Mouse (Mus musculus) lung, embryonic 15.5 days (tissue): ENCODE measurements around the gene Trip10. TPM values are rescaled to one million over a fixed set of nuclear protein-coding genes. Genes with fewer than 3 reads are reported as not detected.

Experiments
- ATAC-seq: fragments of 200-750 bp; cut with Nextera tagmentation; 2 replicates; pipeline ENCODE4 v1.8.0; 2017; ENCODE audit warnings: moderate number of reproducible peaks, borderline replicate concordance; ENCODE audit not compliant: low FRiP score, low TSS enrichment; ENCODE audit errors: extremely low read depth
- H3K27ac ChIP-seq: fragments of 300-500 bp; sonication (generic); 2 replicates; pipeline ENCODE4 v1.5.1; 2015; ENCODE audit warnings: moderate library complexity, mild to moderate bottlenecking, inconsistent platforms
- H3K27me3 ChIP-seq: fragments of 300-500 bp; sonication (generic); 2 replicates; pipeline ENCODE4 v1.6.1; 2015; ENCODE audit warnings: inconsistent platforms
- H3K36me3 ChIP-seq: fragments of 300-500 bp; sonication (generic); 2 replicates; pipeline ENCODE4 v1.6.1; 2015; ENCODE audit warnings: inconsistent platforms
- H3K4me1 ChIP-seq: fragments of 300-500 bp; sonication (generic); 2 replicates; pipeline ENCODE4 v1.6.1; 2015; ENCODE audit warnings: inconsistent platforms
- H3K4me2 ChIP-seq: fragments of 300-500 bp; sonication (generic); 2 replicates; pipeline ENCODE4 v1.6.1; 2015; ENCODE audit warnings: inconsistent platforms, mild to moderate bottlenecking, moderate library complexity
- H3K4me3 ChIP-seq: fragments of 300-500 bp; sonication (generic); 2 replicates; pipeline ENCODE4 v1.5.1; 2015; ENCODE audit warnings: mild to moderate bottlenecking, inconsistent platforms
- H3K9ac ChIP-seq: fragments of 300-500 bp; sonication (generic); 2 replicates; pipeline ENCODE4 v1.6.1; 2015; ENCODE audit warnings: inconsistent platforms
- H3K9me3 ChIP-seq: fragments of 300-500 bp; sonication (generic); 2 replicates; pipeline ENCODE4 v1.6.1; 2016; ENCODE audit warnings: inconsistent platforms
- WGBS: fragments of 180-500 bp; shearing (Covaris S2); methylation state at CpG from one replicate; pipeline ENCODE4 v1.1.7; 2015; 5-methylcytosine and 5-hydroxymethylcytosine counted together
- polyA plus RNA-seq: library from polyadenylated mRNA; unstranded; fragments of >200 nt; fragmentation: Nextera tagmentation; extraction: Ambion mirVana; gene quantifications from 2 replicates; pipeline ENCODE4 v1.2.1, GENCODE M21; 2015

The Trip10 gene
- 49.0 TPM in 2 replicates for polyA plus RNA-seq

- peaks cover 16% of the 10 kb centered on the region for H3K36me3 ChIP-seq
- peak within 1 kb of the TSS; percentile 86 for H3K4me2 ChIP-seq
- H3K27me3 ChIP-seq = no peaks in the 10 kb centered on the region
- H3K4me3 ChIP-seq = peak within 1 kb of the TSS; percentile 87
- H3K4me1 ChIP-seq = peaks cover 35% of the 10 kb centered on the region
- ATAC-seq = peak; percentile 50
- WGBS = under 1% methylated on average over 51 of the region's 52 CpGs
- H3K27ac ChIP-seq = peak within 1 kb of the TSS; percentile 95
- H3K9me3 ChIP-seq = no peaks in the 10 kb centered on the region
- peak within 1 kb of the TSS; percentile 79 for H3K9ac ChIP-seq
Measured at GRCm38 (mm10) chr17:57249186-57250181, at the start of gene Trip10. Gene Trip10 (plus strand): TSS chr17:57249455.

- Histone ChIP-seq H3K27ac (no peak overlapping the region), H3K4me2 (no peak overlapping the region), H3K9me3 (no peaks in the 10 kb centered on the region), H3K9ac (no peak overlapping the region), H3K4me3 (no peak overlapping the region), H3K36me3 (no peaks in the 10 kb centered on the region), H3K4me1 (no peaks in the 10 kb centered on the region), H3K27me3 (no peaks in the 10 kb centered on the region)
- no peak for ATAC-seq
- WGBS = 69% methylated on average over 10 of the region's 10 CpGs
Measured at GRCm38 (mm10) chr17:57201841-57202724, 47.2 kb upstream of the Trip10 start.

GRCm38 (mm10) chr17:57207938-57208337, 41.3 kb upstream of the Trip10 start:
- ATAC-seq = no peak
- H3K4me1 ChIP-seq = no peaks in the 10 kb centered on the region
- H3K9me3 ChIP-seq = no peaks in the 10 kb centered on the region
- no peaks in the 10 kb centered on the region for H3K27me3 ChIP-seq
- WGBS = 65% methylated on average over 3 of the region's 3 CpGs
- no peak overlapping the region for H3K27ac ChIP-seq
- H3K4me2 ChIP-seq = no peak overlapping the region
- no peaks in the 10 kb centered on the region for H3K36me3 ChIP-seq
- H3K4me3 ChIP-seq = no peak overlapping the region
- H3K9ac ChIP-seq = no peak overlapping the region

GRCm38 (mm10) chr17:57209330-57209729, 39.9 kb upstream of the Trip10 start:
- Histone ChIP-seq H3K4me3 (no peak overlapping the region), H3K4me1 (no peaks in the 10 kb centered on the region), H3K4me2 (no peak overlapping the region), H3K27ac (no peak overlapping the region), H3K9ac (no peak overlapping the region), H3K9me3 (no peaks in the 10 kb centered on the region), H3K36me3 (no peaks in the 10 kb centered on the region), H3K27me3 (no peaks in the 10 kb centered on the region)
- WGBS = 75% methylated on average over 4 of the region's 4 CpGs
- no peak for ATAC-seq

- Histone ChIP-seq H3K4me3 (no peak overlapping the region), H3K36me3 (no peaks in the 10 kb centered on the region), H3K4me1 (no peaks in the 10 kb centered on the region), H3K27ac (no peak overlapping the region), H3K4me2 (no peak overlapping the region), H3K9ac (no peak overlapping the region), H3K9me3 (no peaks in the 10 kb centered on the region), H3K27me3 (no peaks in the 10 kb centered on the region)
- 66% methylated on average over 9 of the region's 9 CpGs for WGBS
- no peak for ATAC-seq
Measured at GRCm38 (mm10) chr17:57211501-57211900, 37.8 kb upstream of the Trip10 start.

GRCm38 (mm10) chr17:57214676-57215387, 34.4 kb upstream of the Trip10 start:
- no peak for ATAC-seq
- Histone ChIP-seq H3K9me3 (no peaks in the 10 kb centered on the region), H3K4me2 (no peak overlapping the region), H3K4me1 (no peaks in the 10 kb centered on the region), H3K27me3 (no peaks in the 10 kb centered on the region), H3K4me3 (no peak overlapping the region), H3K27ac (no peak overlapping the region), H3K9ac (no peak overlapping the region), H3K36me3 (no peaks in the 10 kb centered on the region)
- WGBS = 39% methylated on average over 13 of the region's 13 CpGs

GRCm38 (mm10) chr17:57218335-57218900, 30.8 kb upstream of the Trip10 start:
- Histone ChIP-seq H3K4me2 (no peak overlapping the region), H3K9me3 (no peaks in the 10 kb centered on the region), H3K36me3 (no peaks in the 10 kb centered on the region), H3K27me3 (no peaks in the 10 kb centered on the region), H3K4me1 (no peaks in the 10 kb centered on the region), H3K27ac (no peak overlapping the region), H3K4me3 (no peak overlapping the region), H3K9ac (no peak overlapping the region)
- no peak for ATAC-seq
- 63% methylated on average over 12 of the region's 12 CpGs for WGBS

- ATAC-seq = no peak
- H3K4me3 ChIP-seq = no peak overlapping the region
- H3K27ac ChIP-seq = no peak overlapping the region
- H3K4me1 ChIP-seq = no peaks in the 10 kb centered on the region
- H3K4me2 ChIP-seq = no peak overlapping the region
- H3K9me3 ChIP-seq = no peaks in the 10 kb centered on the region
- H3K9ac ChIP-seq = no peak overlapping the region
- no peaks in the 10 kb centered on the region for H3K27me3 ChIP-seq
- H3K36me3 ChIP-seq = no peaks in the 10 kb centered on the region
- 22% methylated on average over 11 of the region's 11 CpGs for WGBS
Measured at GRCm38 (mm10) chr17:57219167-57219883, 29.9 kb upstream of the Trip10 start.

- H3K9ac ChIP-seq = no peak overlapping the region
- no peak overlapping the region for H3K4me2 ChIP-seq
- no peak overlapping the region for H3K27ac ChIP-seq
- no peak overlapping the region for H3K4me3 ChIP-seq
- H3K27me3 ChIP-seq = no peaks in the 10 kb centered on the region
- 14% methylated on average over 3 of the region's 3 CpGs for WGBS
- H3K9me3 ChIP-seq = no peaks in the 10 kb centered on the region
- H3K4me1 ChIP-seq = no peaks in the 10 kb centered on the region
- no peaks in the 10 kb centered on the region for H3K36me3 ChIP-seq
- no peak for ATAC-seq
Measured at GRCm38 (mm10) chr17:57219884-57220207, 29.4 kb upstream of the Trip10 start.

- no peak overlapping the region for H3K4me3 ChIP-seq
- 40% methylated on average over 4 of the region's 4 CpGs for WGBS
- ATAC-seq = no peak
- no peaks in the 10 kb centered on the region for H3K27me3 ChIP-seq
- no peaks in the 10 kb centered on the region for H3K9me3 ChIP-seq
- H3K9ac ChIP-seq = no peak overlapping the region
- no peaks in the 10 kb centered on the region for H3K36me3 ChIP-seq
- H3K27ac ChIP-seq = no peak overlapping the region
- no peak overlapping the region for H3K4me2 ChIP-seq
- no peaks in the 10 kb centered on the region for H3K4me1 ChIP-seq
Measured at GRCm38 (mm10) chr17:57221911-57222310, 27.3 kb upstream of the Trip10 start.

GRCm38 (mm10) chr17:57223313-57223712, 25.9 kb upstream of the Trip10 start:
- no peak overlapping the region for H3K4me2 ChIP-seq
- H3K27me3 ChIP-seq = no peaks in the 10 kb centered on the region
- no peaks in the 10 kb centered on the region for H3K36me3 ChIP-seq
- no peaks in the 10 kb centered on the region for H3K9me3 ChIP-seq
- ATAC-seq = no peak
- no peak overlapping the region for H3K27ac ChIP-seq
- WGBS = 61% methylated on average over 9 of the region's 9 CpGs
- H3K4me3 ChIP-seq = no peak overlapping the region
- no peaks in the 10 kb centered on the region for H3K4me1 ChIP-seq
- H3K9ac ChIP-seq = no peak overlapping the region
